Comparison of ENCODE assay signal across 11 mouse cellular contexts in genomic region chr8:120186454-120186853, GRCm38 (mm10). TPM values are rescaled to one million over a fixed set of nuclear protein-coding genes. Genes with fewer than 3 reads are reported as not detected.
DNase-seq lines count a peak whose midpoint lies in the region; ATAC-seq and TF ChIP-seq lines count a peak whose summit lies in the region.
"Had no signal": no experiment of that assay in that cellular context is flagged by ENCODE, and none has a peak within 500 bp of the region (broad histone marks: within the 10 kb centered on the region; RNA-seq: fewer than 3 reads in every experiment).

No protein-coding gene starts in this region.

- TF ChIP-seq EP300 in lung, postnatal 0 days (IDR thresholded peaks at IDR 0.05), result 0 out of 2 replicates have a peak, but pooled peaks have one; percentile 48

- WGBS in embryonic facial prominence, embryonic 10.5 days, result 74% methylated on average over 8 of the region's 8 CpGs
- 35% methylated on average over 8 of the region's 8 CpGs for WGBS in lung, postnatal 0 days

- no peak overlapping the region for H3K9ac ChIP-seq in lung, postnatal 0 days (replicated peaks; ENCODE audit: low read depth)
- H3K9ac ChIP-seq: lung, embryonic 15.5 days had no signal

- no peak for DNase-seq in layer of hippocampus, adult 2 months (ENCODE audit: low spot score in 2 of 2)
- no peak for DNase-seq in layer of hippocampus, adult 18-20 months (ENCODE audit: low spot score in 2 of 2)
- DNase-seq in embryonic facial prominence, embryonic 10.5 days (ENCODE audit: low spot score), result no peak
- DNase-seq in heart, postnatal 25 days (ENCODE audit: low spot score), result peak; percentile 79
- peak; percentile 49 for DNase-seq in lung, postnatal 0 days (ENCODE audit: low spot score)
- DNase-seq in embryo, embryonic 10.5 days (ENCODE audit: low spot score), result no peak
- no peak for DNase-seq in spleen, adult 18-20 months
- DNase-seq: right cerebral cortex, postnatal 25 days had no signal

- intact Hi-C loops in heart, postnatal 25 days (cut with DNase I), result no loop called here

- H3K36me3 ChIP-seq in embryonic facial prominence, embryonic 10.5 days (replicated peaks), result no peaks in the 10 kb centered on the region
- no peaks in the 10 kb centered on the region for H3K36me3 ChIP-seq in lung, postnatal 0 days (ENCODE audit: insufficient read depth, low read length)
- H3K36me3 ChIP-seq: lung, embryonic 15.5 days had no signal

- no peak overlapping the region for H3K4me2 ChIP-seq in lung, postnatal 0 days (replicated peaks; ENCODE audit: low read depth, low read length)
- H3K4me2 ChIP-seq: lung, embryonic 15.5 days had no signal

- no peak overlapping the region for H3K4me3 ChIP-seq in layer of hippocampus, adult 2 months
- H3K4me3 ChIP-seq in embryonic facial prominence, embryonic 10.5 days, result no peak overlapping the region
- H3K4me3 ChIP-seq in lung, postnatal 0 days (ENCODE audit: low read depth, low read length), result no peak overlapping the region
- H3K4me3 ChIP-seq: lung, embryonic 15.5 days had no signal

- H3K9me3 ChIP-seq in embryonic facial prominence, embryonic 10.5 days, result no peaks in the 10 kb centered on the region
- no peaks in the 10 kb centered on the region for H3K9me3 ChIP-seq in lung, postnatal 0 days (ENCODE audit: low read length)
- H3K9me3 ChIP-seq: lung, embryonic 15.5 days had no signal

- H3K4me1 ChIP-seq in embryonic facial prominence, embryonic 10.5 days, result peaks cover 63% of the 10 kb centered on the region
- peaks cover 34% of the 10 kb centered on the region; the same call in 1 of the 2 replicates for H3K4me1 ChIP-seq in lung, postnatal 0 days (ENCODE audit: insufficient read depth, low read depth, low read length)

- peaks cover 4% of the 10 kb centered on the region; the same call in 1 of the 2 replicates for H3K27me3 ChIP-seq in embryonic facial prominence, embryonic 10.5 days (replicated peaks; ENCODE audit: low read depth, poor library complexity, severe bottlenecking)
- no peaks in the 10 kb centered on the region for H3K27me3 ChIP-seq in lung, postnatal 0 days (replicated peaks; ENCODE audit: insufficient read depth, low read length)
- H3K27me3 ChIP-seq: lung, embryonic 15.5 days had no signal

- TF ChIP-seq CTCF in layer of hippocampus, adult 2 months (conservative IDR thresholded peaks at IDR 0.05), result no peak
- no peak for TF ChIP-seq CTCF in lung, postnatal 0 days (IDR thresholded peaks at IDR 0.05)

- ATAC-seq in lung, postnatal 0 days, result no peak
- no peak for ATAC-seq in monocyte, adult 5-6 weeks (replicated peaks; ENCODE audit: insufficient number of reproducible peaks, low FRiP score, low TSS enrichment, poor library complexity, severe bottlenecking)

- peak overlapping the region; percentile 55; the same call in 1 of the 2 replicates for H3K27ac ChIP-seq in layer of hippocampus, adult 2 months
- H3K27ac ChIP-seq in embryonic facial prominence, embryonic 10.5 days (replicated peaks), result peak overlapping the region; percentile 84
- H3K27ac ChIP-seq in lung, postnatal 0 days (ENCODE audit: low read length), result peak overlapping the region; percentile 14; the same call in 1 of the 2 replicates

RNA-seq across cellular contexts. Expression of gene Fam92b, which starts 9.2 kb away (rescaled TPM):
- under 1 TPM; 0.31 to 0.91 TPM for total RNA-seq in layer of hippocampus, adult 2 months (2021)
- under 1 TPM; 0.45 to 0.58 TPM for total RNA-seq in layer of hippocampus, adult 18-20 months (2021)
- 0.83 and 0.86 TPM in 2 replicates for polyA plus RNA-seq in embryonic facial prominence, embryonic 10.5 days (2016; fragmentation: Nextera tagmentation; extraction: Ambion mirVana)
- total RNA-seq in heart, postnatal 25 days (2021), result not detected
- polyA plus RNA-seq in lung, postnatal 0 days (2015; fragmentation: Nextera tagmentation; extraction: Ambion mirVana), result 3.9 and 6.5 TPM in 2 replicates
- total RNA-seq in monocyte, adult 5-6 weeks (2017), result not detected in 3 replicates
- total RNA-seq: layer of hippocampus, postnatal 10 days had no signal

RNA-seq across cellular contexts. Expression of gene Gse1, which starts 41.8 kb away (rescaled TPM):
- total RNA-seq in layer of hippocampus, adult 2 months (2021), result 100 to 1,000 TPM; 146 to 158 TPM
- 100 to 1,000 TPM; 142 to 146 TPM for total RNA-seq in layer of hippocampus, adult 18-20 months (2021)
- polyA plus RNA-seq in embryonic facial prominence, embryonic 10.5 days (2016; fragmentation: Nextera tagmentation; extraction: Ambion mirVana), result 9.9 and 10.2 TPM in 2 replicates
- total RNA-seq in heart, postnatal 25 days (2021), result 10 to 100 TPM; 20.1 to 25.9 TPM
- 9.5 and 9.9 TPM in 2 replicates for polyA plus RNA-seq in lung, postnatal 0 days (2015; fragmentation: Nextera tagmentation; extraction: Ambion mirVana)
- total RNA-seq in monocyte, adult 5-6 weeks (2017), result 9.9 to 23.3 TPM (median 10.5 TPM) in 3 replicates

Comparison
In these comparisons a context has a peak if more than half of its experiments do, and no peak if none do; other contexts are left out.
1. DNase-seq: peak in heart, postnatal 25 days (single experiment) and lung, postnatal 0 days (single experiment); none in layer of hippocampus, adult 2 months (0 of 2), layer of hippocampus, adult 18-20 months (0 of 2), embryonic facial prominence, embryonic 10.5 days (single experiment), embryo, embryonic 10.5 days (single experiment) and spleen, adult 18-20 months (0 of 2).
2. H3K27ac ChIP-seq: peak in every context shown above with its lines; median percentile 84 in embryonic facial prominence, embryonic 10.5 days; 55 in layer of hippocampus, adult 2 months; 14 in lung, postnatal 0 days.